Mouse (Mus musculus) ES-Bruce4 (cell line): Measurements from ENCODE around the gene Kirrel3.

Source experiments
- CTCF ChIP-seq: IDR thresholded peaks from one replicate; pipeline ENCODE4 v1.8.1; 2011; ENCODE audit warnings: low read depth, low read length
- EP300 ChIP-seq: IDR thresholded peaks from 2 replicates; pipeline ENCODE4 v1.6.1; 2011; ENCODE audit warnings: low read depth, low read length; ENCODE audit not compliant: insufficient read depth
- POLR2A ChIP-seq: IDR thresholded peaks from one replicate; pipeline ENCODE4 v1.8.1; 2011; ENCODE audit warnings: low read length; ENCODE audit not compliant: insufficient read depth

DNA sequence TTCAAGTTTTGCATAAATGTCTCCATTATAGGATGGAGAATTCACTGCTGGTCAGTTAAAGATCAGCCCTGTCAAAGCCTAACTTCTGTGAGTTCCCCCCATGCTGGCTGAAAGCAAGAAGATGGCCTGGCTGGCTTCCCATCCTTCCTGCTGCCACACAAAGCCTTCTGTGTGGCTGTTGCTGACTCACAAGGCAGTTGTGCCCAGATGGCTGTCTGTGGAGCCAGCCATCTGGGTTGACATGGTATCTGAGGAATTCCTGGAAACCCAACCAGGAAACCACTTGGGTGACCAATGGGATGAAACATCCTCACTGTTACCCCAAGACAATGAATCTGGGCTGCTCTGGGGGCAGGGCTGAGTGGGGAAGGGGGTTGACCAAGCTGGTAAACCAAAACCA lies 500.5 kb downstream of the Kirrel3 start:
- TF ChIP-seq CTCF (no peak), POLR2A (no peak), EP300 (no peak)
